Mouse (Mus musculus): ENCODE measurements around the gene Dst. TPM values are rescaled to one million over a fixed set of nuclear protein-coding genes. Genes with fewer than 3 reads are reported as not detected.

The Dst gene
- polyA plus RNA-seq, 1 experiment from 2014 or later = 44.3 TPM

GRCm38 (mm10) chr1:33939828-33940227 is 31.8 kb downstream of the Dst start:
- Histone ChIP-seq H3K4me3 (ENCODE audit: low read length) (no peak overlapping the region), H3K36me3 (ENCODE audit: control insufficient read depth, insufficient read depth, low read length) (no peaks in the 10 kb centered on the region), H3K4me2 (replicated peaks; ENCODE audit: low read depth, low read length) (no peak overlapping the region), H3K9ac (ENCODE audit: low read depth, low read length) (no peak overlapping the region), H3K4me1 (ENCODE audit: control insufficient read depth, insufficient read depth, low read length) (no peaks in the 10 kb centered on the region), H3K9me3 (ENCODE audit: control insufficient read depth, low read length) (no peaks in the 10 kb centered on the region), H3K27ac (ENCODE audit: low read depth, low read length) (no peak overlapping the region), H3K27me3 (ENCODE audit: control insufficient read depth, insufficient read depth, low read length) (no peaks in the 10 kb centered on the region)
- no peak for ATAC-seq (ENCODE audit: low FRiP score, low TSS enrichment)
- WGBS = 56% methylated on average over 5 of the region's 5 CpGs

GRCm38 (mm10) chr1:33940364-33940928 is 32.4 kb downstream of the Dst start:
- ATAC-seq (ENCODE audit: low FRiP score, low TSS enrichment) = no peak
- no peaks in the 10 kb centered on the region for H3K27me3 ChIP-seq (ENCODE audit: control insufficient read depth, insufficient read depth, low read length)
- no peaks in the 10 kb centered on the region for H3K4me1 ChIP-seq (ENCODE audit: control insufficient read depth, insufficient read depth, low read length)
- H3K9me3 ChIP-seq (ENCODE audit: control insufficient read depth, low read length) = no peaks in the 10 kb centered on the region
- H3K9ac ChIP-seq (ENCODE audit: low read depth, low read length) = no peak overlapping the region
- H3K4me3 ChIP-seq (ENCODE audit: low read length) = no peak overlapping the region
- no peak overlapping the region for H3K27ac ChIP-seq (ENCODE audit: low read depth, low read length)
- no peak overlapping the region for H3K4me2 ChIP-seq (replicated peaks; ENCODE audit: low read depth, low read length)
- WGBS = 85% methylated on average over 11 of the region's 11 CpGs
- no peaks in the 10 kb centered on the region for H3K36me3 ChIP-seq (ENCODE audit: control insufficient read depth, insufficient read depth, low read length)

- H3K4me1 ChIP-seq (ENCODE audit: control insufficient read depth, insufficient read depth, low read length) = no peaks in the 10 kb centered on the region
These were observed 34.6 kb downstream of the Dst start for GRCm38 (mm10) chr1:33942638-33943037.

GRCm38 (mm10) chr1:33943943-33944342 is 35.9 kb downstream of the Dst start:
- Histone ChIP-seq H3K9ac (ENCODE audit: low read depth, low read length) (no peak overlapping the region), H3K27ac (ENCODE audit: low read depth, low read length) (no peak overlapping the region), H3K4me3 (ENCODE audit: low read length) (no peak overlapping the region), H3K4me2 (replicated peaks; ENCODE audit: low read depth, low read length) (no peak overlapping the region), H3K27me3 (ENCODE audit: control insufficient read depth, insufficient read depth, low read length) (no peaks in the 10 kb centered on the region), H3K36me3 (ENCODE audit: control insufficient read depth, insufficient read depth, low read length) (no peaks in the 10 kb centered on the region), H3K9me3 (ENCODE audit: control insufficient read depth, low read length) (no peaks in the 10 kb centered on the region), H3K4me1 (ENCODE audit: control insufficient read depth, insufficient read depth, low read length) (no peaks in the 10 kb centered on the region)
- ATAC-seq (ENCODE audit: low FRiP score, low TSS enrichment) = no peak
- 77% methylated on average over 2 of the region's 2 CpGs for WGBS

More at GRCm38 (mm10) chr1:33942638-33943037, 34.6 kb downstream of the Dst start:
- Histone ChIP-seq H3K9ac (ENCODE audit: low read depth, low read length) (no peak overlapping the region), H3K4me2 (replicated peaks; ENCODE audit: low read depth, low read length) (no peak overlapping the region), H3K27ac (ENCODE audit: low read depth, low read length) (no peak overlapping the region), H3K9me3 (ENCODE audit: control insufficient read depth, low read length) (no peaks in the 10 kb centered on the region), H3K27me3 (ENCODE audit: control insufficient read depth, insufficient read depth, low read length) (no peaks in the 10 kb centered on the region), H3K4me3 (ENCODE audit: low read length) (no peak overlapping the region), H3K36me3 (ENCODE audit: control insufficient read depth, insufficient read depth, low read length) (no peaks in the 10 kb centered on the region)
- 86% methylated on average over 8 of the region's 8 CpGs for WGBS
- ATAC-seq (ENCODE audit: low FRiP score, low TSS enrichment) = no peak

- Histone ChIP-seq H3K9me3 (ENCODE audit: control insufficient read depth, low read length) (no peaks in the 10 kb centered on the region), H3K27ac (ENCODE audit: low read depth, low read length) (no peak overlapping the region), H3K27me3 (ENCODE audit: control insufficient read depth, insufficient read depth, low read length) (no peaks in the 10 kb centered on the region), H3K9ac (ENCODE audit: low read depth, low read length) (no peak overlapping the region), H3K4me2 (replicated peaks; ENCODE audit: low read depth, low read length) (0 out of 2 replicates have a peak overlapping the region, but pooled peaks have one; percentile 8), H3K4me1 (ENCODE audit: control insufficient read depth, insufficient read depth, low read length) (no peaks in the 10 kb centered on the region), H3K36me3 (ENCODE audit: control insufficient read depth, insufficient read depth, low read length) (no peaks in the 10 kb centered on the region), H3K4me3 (ENCODE audit: low read length) (no peak overlapping the region)
- ATAC-seq (ENCODE audit: low FRiP score, low TSS enrichment) = peak; percentile 82; the same call in 1 of the 2 replicates
- 67% methylated on average over 17 of the region's 17 CpGs for WGBS
These were observed 37.1 kb downstream of the Dst start for GRCm38 (mm10) chr1:33944977-33945750.

GRCm38 (mm10) chr1:33945756-33946155 is 37.7 kb downstream of the Dst start:
- Histone ChIP-seq H3K27me3 (ENCODE audit: control insufficient read depth, insufficient read depth, low read length) (no peaks in the 10 kb centered on the region), H3K9me3 (ENCODE audit: control insufficient read depth, low read length) (no peaks in the 10 kb centered on the region), H3K27ac (ENCODE audit: low read depth, low read length) (no peak overlapping the region), H3K36me3 (ENCODE audit: control insufficient read depth, insufficient read depth, low read length) (no peaks in the 10 kb centered on the region), H3K9ac (ENCODE audit: low read depth, low read length) (no peak overlapping the region), H3K4me2 (replicated peaks; ENCODE audit: low read depth, low read length) (no peak overlapping the region), H3K4me3 (ENCODE audit: low read length) (no peak overlapping the region), H3K4me1 (ENCODE audit: control insufficient read depth, insufficient read depth, low read length) (no peaks in the 10 kb centered on the region)
- ATAC-seq (ENCODE audit: low FRiP score, low TSS enrichment) = no peak
- 92% methylated on average over 6 of the region's 6 CpGs for WGBS

GRCm38 (mm10) chr1:33946601-33947395 is 38.8 kb downstream of the Dst start:
- Histone ChIP-seq H3K9ac (ENCODE audit: low read depth, low read length) (no peak overlapping the region), H3K4me2 (replicated peaks; ENCODE audit: low read depth, low read length) (no peak overlapping the region), H3K36me3 (ENCODE audit: control insufficient read depth, insufficient read depth, low read length) (no peaks in the 10 kb centered on the region), H3K27ac (ENCODE audit: low read depth, low read length) (no peak overlapping the region), H3K27me3 (ENCODE audit: control insufficient read depth, insufficient read depth, low read length) (no peaks in the 10 kb centered on the region), H3K4me1 (ENCODE audit: control insufficient read depth, insufficient read depth, low read length) (no peaks in the 10 kb centered on the region), H3K4me3 (ENCODE audit: low read length) (no peak overlapping the region), H3K9me3 (ENCODE audit: control insufficient read depth, low read length) (no peaks in the 10 kb centered on the region)
- peak; percentile 64; the same call in 1 of the 2 replicates for ATAC-seq (ENCODE audit: low FRiP score, low TSS enrichment)
- WGBS = 62% methylated on average over 12 of the region's 12 CpGs

- no peak for ATAC-seq (ENCODE audit: low FRiP score, low TSS enrichment)
- no peak overlapping the region for H3K9ac ChIP-seq (ENCODE audit: low read depth, low read length)
- H3K27ac ChIP-seq (ENCODE audit: low read depth, low read length) = no peak overlapping the region
- no peaks in the 10 kb centered on the region for H3K9me3 ChIP-seq (ENCODE audit: control insufficient read depth, low read length)
- no peaks in the 10 kb centered on the region for H3K36me3 ChIP-seq (ENCODE audit: control insufficient read depth, insufficient read depth, low read length)
- no peak overlapping the region for H3K4me3 ChIP-seq (ENCODE audit: low read length)
- 91% methylated on average over 6 of the region's 6 CpGs for WGBS
- no peak overlapping the region for H3K4me2 ChIP-seq (replicated peaks; ENCODE audit: low read depth, low read length)
- no peaks in the 10 kb centered on the region for H3K27me3 ChIP-seq (ENCODE audit: control insufficient read depth, insufficient read depth, low read length)
- no peaks in the 10 kb centered on the region for H3K4me1 ChIP-seq (ENCODE audit: control insufficient read depth, insufficient read depth, low read length)
These were observed 39.8 kb downstream of the Dst start for GRCm38 (mm10) chr1:33947838-33948237.

- no peak overlapping the region for H3K4me2 ChIP-seq (replicated peaks; ENCODE audit: low read depth, low read length)
- no peaks in the 10 kb centered on the region for H3K36me3 ChIP-seq (ENCODE audit: control insufficient read depth, insufficient read depth, low read length)
- ATAC-seq (ENCODE audit: low FRiP score, low TSS enrichment) = no peak
- H3K4me1 ChIP-seq (ENCODE audit: control insufficient read depth, insufficient read depth, low read length) = no peaks in the 10 kb centered on the region
- no peaks in the 10 kb centered on the region for H3K9me3 ChIP-seq (ENCODE audit: control insufficient read depth, low read length)
- no peak overlapping the region for H3K9ac ChIP-seq (ENCODE audit: low read depth, low read length)
- H3K4me3 ChIP-seq (ENCODE audit: low read length) = no peak overlapping the region
- H3K27me3 ChIP-seq (ENCODE audit: control insufficient read depth, insufficient read depth, low read length) = no peaks in the 10 kb centered on the region
- 91% methylated on average over 5 of the region's 5 CpGs for WGBS
- H3K27ac ChIP-seq (ENCODE audit: low read depth, low read length) = no peak overlapping the region
These were observed 40.5 kb downstream of the Dst start for GRCm38 (mm10) chr1:33948511-33948910.
